Mouse (Mus musculus): Measurements from ENCODE around the gene Mdc1. TPM values are rescaled to one million over a fixed set of nuclear protein-coding genes. Genes with fewer than 3 reads are reported as not detected.

Mdc1 gene
- polyA plus RNA-seq, 1 experiment from 2014 or later = 20.6 TPM

GRCm38 (mm10) chr17:35868961-35869345 lies 27.6 kb downstream of the Mdc1 start:
- Histone ChIP-seq H3K27ac (ENCODE audit: low read length) (peak overlapping the region; percentile 99), H3K4me2 (ENCODE audit: low read depth, low read length) (peak overlapping the region; percentile 94), H3K27me3 (ENCODE audit: control insufficient read depth, insufficient read depth, low read depth, low read length) (no peaks in the 10 kb centered on the region), H3K4me3 (ENCODE audit: low read length) (peak overlapping the region; percentile 66), H3K36me3 (ENCODE audit: control insufficient read depth, insufficient read depth, low read length) (peaks cover 5% of the 10 kb centered on the region; the same call in 1 of the 2 replicates), H3K9ac (ENCODE audit: low read length) (peak overlapping the region; percentile 81), H3K9me3 (ENCODE audit: control insufficient read depth, low read length) (0 out of 2 replicates have a peak, but pooled peaks cover 2% of the 10 kb centered on the region), H3K4me1 (replicated peaks; ENCODE audit: control insufficient read depth, insufficient read depth, low read length) (peaks cover 33% of the 10 kb centered on the region)
- no peak for ATAC-seq (ENCODE audit: low read depth)
- WGBS = 2% methylated on average over 7 of the region's 7 CpGs

- Histone ChIP-seq H3K4me3 (ENCODE audit: low read length) (peak overlapping the region; percentile 66), H3K9me3 (ENCODE audit: control insufficient read depth, low read length) (0 out of 2 replicates have a peak, but pooled peaks cover 2% of the 10 kb centered on the region), H3K4me2 (ENCODE audit: low read depth, low read length) (peak overlapping the region; percentile 94), H3K4me1 (replicated peaks; ENCODE audit: control insufficient read depth, insufficient read depth, low read length) (peaks cover 33% of the 10 kb centered on the region), H3K27ac (ENCODE audit: low read length) (peak overlapping the region; percentile 99), H3K9ac (ENCODE audit: low read length) (peak overlapping the region; percentile 81), H3K27me3 (ENCODE audit: control insufficient read depth, insufficient read depth, low read depth, low read length) (no peaks in the 10 kb centered on the region), H3K36me3 (ENCODE audit: control insufficient read depth, insufficient read depth, low read length) (peaks cover 8% of the 10 kb centered on the region; the same call in 1 of the 2 replicates)
- ATAC-seq (ENCODE audit: low read depth) = peak; percentile 7; the same call in 1 of the 2 replicates
- 2% methylated on average over 7 of the region's 7 CpGs for WGBS
Observed at GRCm38 (mm10) chr17:35869346-35870067, 28.2 kb downstream of the Mdc1 start.

DNA sequence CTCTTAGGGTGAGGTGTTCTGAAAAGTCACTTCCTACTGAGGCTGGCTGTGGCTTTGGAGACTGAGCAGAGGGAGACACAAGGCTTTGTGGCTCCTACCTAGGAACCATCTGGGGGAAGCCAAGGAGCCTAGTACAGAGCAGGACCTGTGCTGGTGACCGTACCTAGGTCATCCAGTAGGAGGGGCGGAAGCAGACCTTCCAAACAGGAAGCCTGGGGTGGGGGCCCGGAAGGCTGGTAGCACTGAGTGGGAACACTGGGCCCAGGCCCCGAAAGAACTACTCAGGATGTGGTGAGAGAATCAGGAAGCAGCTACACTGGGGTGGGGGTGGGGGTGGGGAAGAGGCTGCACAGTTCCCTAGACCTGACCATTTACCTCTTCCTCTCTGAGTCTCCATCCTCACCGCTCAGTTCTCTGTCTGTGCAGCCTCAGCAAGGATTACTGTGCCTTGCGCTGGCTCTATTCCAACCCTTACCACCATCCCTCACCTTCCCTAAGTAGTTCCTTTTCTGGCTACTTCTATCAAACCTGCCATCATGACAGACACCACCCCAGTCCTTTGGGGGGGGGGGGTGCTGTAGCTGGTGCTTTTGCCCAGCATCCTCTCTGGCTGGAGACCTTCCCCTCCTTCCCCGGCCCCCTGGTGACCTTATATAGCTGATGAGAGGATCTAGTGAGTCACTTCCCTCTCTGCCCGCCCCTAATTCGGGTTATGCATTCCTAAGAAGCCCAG lies 29.0 kb downstream of the Mdc1 start:
- peak; percentile 7 for ATAC-seq (ENCODE audit: low read depth)

DNA sequence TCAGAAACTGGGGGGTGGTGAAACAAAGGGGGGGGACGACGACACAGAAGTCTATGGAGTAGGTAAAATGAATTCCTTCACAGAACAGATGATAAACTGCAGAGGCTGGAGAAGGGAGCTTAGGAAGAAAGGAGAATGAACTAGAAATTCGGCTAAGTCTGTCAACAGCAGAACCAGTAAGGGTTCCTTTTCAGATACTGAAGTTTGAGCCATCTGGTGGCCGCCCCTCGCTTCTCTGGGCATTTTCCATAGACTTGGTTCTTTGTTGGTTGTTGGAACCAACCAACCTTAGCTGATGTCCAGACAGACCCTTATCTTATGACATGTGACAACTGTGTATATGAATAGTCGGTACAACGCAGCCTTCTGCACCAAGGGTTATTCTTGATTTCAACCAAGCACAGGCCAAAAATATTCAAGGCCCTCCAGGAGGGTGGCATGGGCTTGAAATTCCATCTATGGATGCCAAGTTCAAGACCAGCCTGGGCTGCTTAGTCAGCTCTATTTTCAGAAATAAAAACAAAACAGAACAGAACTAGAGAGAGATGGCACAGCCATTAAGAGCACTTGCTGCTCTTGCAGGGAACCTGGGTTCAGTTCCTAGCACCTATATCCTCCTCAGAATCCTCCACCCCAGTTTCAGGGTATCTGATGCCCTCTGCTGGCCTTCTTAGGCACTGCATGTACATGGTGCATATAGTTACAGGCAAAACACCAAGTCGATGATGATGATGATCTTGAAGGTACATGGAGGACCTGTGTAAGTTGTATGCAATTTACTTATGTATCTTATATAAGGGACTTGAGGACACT lies 29.8 kb downstream of the Mdc1 start:
- peaks cover 28% of the 10 kb centered on the region for H3K4me1 ChIP-seq (replicated peaks; ENCODE audit: control insufficient read depth, insufficient read depth, low read length)
- peak overlapping the region; percentile 66 for H3K4me3 ChIP-seq (ENCODE audit: low read length)
- peak overlapping the region; percentile 99 for H3K27ac ChIP-seq (ENCODE audit: low read length)
- H3K9me3 ChIP-seq (ENCODE audit: control insufficient read depth, low read length) = 0 out of 2 replicates have a peak, but pooled peaks cover 2% of the 10 kb centered on the region
- peaks cover 18% of the 10 kb centered on the region for H3K36me3 ChIP-seq (ENCODE audit: control insufficient read depth, insufficient read depth, low read length)
- H3K9ac ChIP-seq (ENCODE audit: low read length) = peak overlapping the region; percentile 81; the same call in 1 of the 2 replicates
- H3K4me2 ChIP-seq (ENCODE audit: low read depth, low read length) = peak overlapping the region; percentile 94
- 57% methylated on average over 8 of the region's 8 CpGs for WGBS
- ATAC-seq (ENCODE audit: low read depth) = no peak
- no peaks in the 10 kb centered on the region for H3K27me3 ChIP-seq (ENCODE audit: control insufficient read depth, insufficient read depth, low read depth, low read length)

More for the DNA sequence above, 29.0 kb downstream of the Mdc1 start:
- H3K27ac ChIP-seq (ENCODE audit: low read length) = peak overlapping the region; percentile 99
- peak overlapping the region; percentile 94 for H3K4me2 ChIP-seq (ENCODE audit: low read depth, low read length)
- peak overlapping the region; percentile 66 for H3K4me3 ChIP-seq (ENCODE audit: low read length)
- H3K9me3 ChIP-seq (ENCODE audit: control insufficient read depth, low read length) = 0 out of 2 replicates have a peak, but pooled peaks cover 2% of the 10 kb centered on the region
- peaks cover 28% of the 10 kb centered on the region for H3K4me1 ChIP-seq (replicated peaks; ENCODE audit: control insufficient read depth, insufficient read depth, low read length)
- peak overlapping the region; percentile 81 for H3K9ac ChIP-seq (ENCODE audit: low read length)
- WGBS = 37% methylated on average over 9 of the region's 9 CpGs
- H3K27me3 ChIP-seq (ENCODE audit: control insufficient read depth, insufficient read depth, low read depth, low read length) = no peaks in the 10 kb centered on the region
- peaks cover 16% of the 10 kb centered on the region for H3K36me3 ChIP-seq (ENCODE audit: control insufficient read depth, insufficient read depth, low read length)

DNA sequence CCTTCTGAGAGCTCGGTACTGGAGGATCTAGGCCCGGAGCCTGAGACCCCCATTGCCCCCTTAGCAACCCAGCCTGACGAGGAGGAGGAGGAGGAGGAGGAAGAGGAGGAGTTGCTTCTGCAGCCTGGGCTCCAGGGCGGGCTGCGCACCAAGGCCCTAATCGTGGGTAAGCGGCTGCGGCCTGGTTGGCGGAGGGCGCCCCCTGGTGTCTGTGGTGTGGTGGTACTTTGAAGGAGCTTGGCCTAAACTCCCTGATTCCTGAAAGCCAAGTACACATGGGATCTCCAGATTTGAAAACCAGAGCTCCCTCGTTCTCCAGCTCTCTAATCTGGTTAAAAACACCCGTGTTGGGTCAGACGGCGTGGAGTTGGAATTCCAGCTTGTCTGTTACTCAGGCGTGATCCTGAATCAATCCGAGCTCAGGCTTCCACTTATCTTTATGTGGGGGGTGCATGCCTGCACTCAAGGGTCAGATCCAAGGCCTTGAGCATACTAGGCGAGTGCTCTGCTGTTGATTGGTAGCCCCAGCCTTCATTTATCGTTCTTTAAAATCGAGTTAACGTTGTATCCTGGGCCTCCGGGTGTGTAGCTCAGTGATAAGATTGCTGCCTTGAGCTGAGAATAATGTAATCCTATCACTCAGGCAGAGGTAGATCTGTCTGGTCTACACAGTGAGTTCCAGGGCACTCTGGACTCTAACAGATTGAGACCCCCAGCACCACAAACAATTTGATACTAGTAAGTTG lies 32.6 kb downstream of the Mdc1 start:
- peak; percentile 29; the same call in 1 of the 2 replicates for ATAC-seq (ENCODE audit: low read depth)
- no peak overlapping the region for H3K27ac ChIP-seq (ENCODE audit: low read length)
- H3K4me1 ChIP-seq (replicated peaks; ENCODE audit: control insufficient read depth, insufficient read depth, low read length) = peaks cover 20% of the 10 kb centered on the region
- 0 out of 2 replicates have a peak, but pooled peaks cover 2% of the 10 kb centered on the region for H3K9me3 ChIP-seq (ENCODE audit: control insufficient read depth, low read length)
- H3K27me3 ChIP-seq (ENCODE audit: control insufficient read depth, insufficient read depth, low read depth, low read length) = no peaks in the 10 kb centered on the region
- WGBS = 26% methylated on average over 21 of the region's 21 CpGs
- peaks cover 20% of the 10 kb centered on the region for H3K36me3 ChIP-seq (ENCODE audit: control insufficient read depth, insufficient read depth, low read length)
- H3K4me2 ChIP-seq (ENCODE audit: low read depth, low read length) = no peak overlapping the region; the same call in 1 of the 2 replicates
- no peak overlapping the region for H3K4me3 ChIP-seq (ENCODE audit: low read length)
- H3K9ac ChIP-seq (ENCODE audit: low read length) = peak overlapping the region; percentile 19; the same call in 1 of the 2 replicates

DNA sequence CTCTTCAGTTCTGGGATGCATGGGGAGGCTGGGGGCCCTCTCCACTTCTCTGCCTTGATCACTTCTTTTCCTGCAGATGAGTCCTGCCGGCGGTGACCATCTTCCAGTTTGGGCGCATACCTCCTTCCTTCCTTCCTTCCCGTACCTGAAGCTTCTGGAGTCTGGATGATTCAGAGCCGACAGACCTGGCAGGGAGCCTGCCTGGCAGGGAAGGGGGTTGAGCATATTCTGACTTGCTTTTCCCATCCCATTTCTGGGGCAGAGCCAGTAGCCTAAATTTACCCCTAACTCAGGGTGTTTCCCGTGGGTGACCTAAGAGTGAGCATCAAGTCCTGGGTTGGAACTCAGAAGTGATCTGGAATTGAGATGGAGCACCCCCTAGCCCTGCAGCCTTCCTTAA lies 33.4 kb downstream of the Mdc1 start:
- WGBS = 78% methylated on average over 6 of the region's 6 CpGs
- ATAC-seq (ENCODE audit: low read depth) = no peak
- Histone ChIP-seq H3K4me2 (ENCODE audit: low read depth, low read length) (no peak overlapping the region), H3K4me1 (replicated peaks; ENCODE audit: control insufficient read depth, insufficient read depth, low read length) (peaks cover 13% of the 10 kb centered on the region), H3K4me3 (ENCODE audit: low read length) (no peak overlapping the region), H3K36me3 (ENCODE audit: control insufficient read depth, insufficient read depth, low read length) (peaks cover 20% of the 10 kb centered on the region), H3K9me3 (ENCODE audit: control insufficient read depth, low read length) (0 out of 2 replicates have a peak, but pooled peaks cover 2% of the 10 kb centered on the region), H3K27me3 (ENCODE audit: control insufficient read depth, insufficient read depth, low read depth, low read length) (no peaks in the 10 kb centered on the region), H3K27ac (ENCODE audit: low read length) (no peak overlapping the region), H3K9ac (ENCODE audit: low read length) (no peak overlapping the region; the same call in 1 of the 2 replicates)

DNA sequence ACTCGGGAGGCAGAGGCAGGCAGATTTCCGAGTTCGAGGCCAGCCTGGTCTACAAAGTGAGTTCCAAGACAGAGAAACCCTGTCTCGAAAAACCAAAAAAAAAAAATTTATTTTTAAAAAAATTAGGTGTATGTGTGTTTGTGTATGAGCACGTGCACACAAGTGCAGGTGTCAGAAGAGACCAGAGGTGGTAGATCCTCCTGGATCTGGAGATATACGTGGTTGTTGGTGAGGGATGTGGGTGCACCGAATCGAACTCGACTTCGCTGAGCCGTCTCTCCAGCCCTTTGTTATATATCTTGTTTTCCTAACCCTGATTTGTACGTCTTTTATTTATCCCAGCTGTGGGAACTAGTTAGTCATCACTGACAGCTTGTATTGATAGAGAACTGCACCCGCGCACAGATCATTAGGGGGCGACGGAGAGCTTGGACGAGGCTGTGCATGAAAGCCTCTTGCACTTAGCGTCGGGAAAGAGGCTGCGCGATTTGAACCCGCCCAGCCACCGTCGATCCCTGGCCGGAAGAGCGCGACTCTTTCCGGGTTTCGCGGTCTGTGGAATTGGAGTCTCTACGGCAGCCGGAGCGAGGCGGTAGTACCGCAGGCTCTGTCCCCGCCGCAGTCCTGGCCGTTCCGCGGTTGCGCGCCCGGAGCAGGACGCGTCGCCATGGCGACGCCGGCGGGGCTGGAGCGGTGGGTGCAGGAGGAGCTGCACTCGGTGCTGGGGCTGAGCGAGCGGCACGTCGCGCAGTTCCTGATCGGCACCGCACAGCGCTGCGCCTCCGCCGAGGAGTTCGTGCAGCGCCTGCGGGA lies 38.1 kb downstream of the Mdc1 start, which contains the start of gene Dhx16:
Gene Dhx16 (plus strand): TSS at position 575 of the 813 bp plus-strand sequence.
- peak within 1 kb of the TSS; percentile 95 for H3K4me3 ChIP-seq (ENCODE audit: low read length)
- H3K4me2 ChIP-seq (ENCODE audit: low read depth, low read length) = peak within 1 kb of the TSS; percentile 78
- ATAC-seq (ENCODE audit: low read depth) = peak; percentile 94
- peaks cover 11% of the 10 kb centered on the region; the same call in 1 of the 2 replicates for H3K4me1 ChIP-seq (replicated peaks; ENCODE audit: control insufficient read depth, insufficient read depth, low read length)
- peak within 1 kb of the TSS; percentile 49; the same call in 1 of the 2 replicates for H3K27ac ChIP-seq (ENCODE audit: low read length)
- 6% methylated on average over 62 of the region's 66 CpGs for whole genome bisulfite sequencing
- H3K9ac ChIP-seq (ENCODE audit: low read length) = peak within 1 kb of the TSS; percentile 89
- H3K27me3 ChIP-seq (ENCODE audit: control insufficient read depth, insufficient read depth, low read depth, low read length) = no peaks in the 10 kb centered on the region
- no peaks in the 10 kb centered on the region for H3K9me3 ChIP-seq (ENCODE audit: control insufficient read depth, low read length)
- peaks cover 36% of the 10 kb centered on the region for H3K36me3 ChIP-seq (ENCODE audit: control insufficient read depth, insufficient read depth, low read length)
